Mouse (Mus musculus): Measurements from ENCODE around the gene Ccdc60. TPM values are rescaled to one million over a fixed set of nuclear protein-coding genes. Genes with fewer than 3 reads are reported as not detected.
"Not testable (repeated sequence)": the region's sequence is repeated elsewhere in the genome, so short reads cannot be mapped to it uniquely, and the experiment has no call there.

Gene Ccdc60
- total and polyA plus RNA-seq, 3 experiments = not detected

- H3K4me1 ChIP-seq (ENCODE audit: control insufficient read depth in 1 of 2, insufficient read depth in 2 of 2, low read length in 2 of 2) = no peaks in the 10 kb centered on the region
- H3K27me3 ChIP-seq (ENCODE audit: control insufficient read depth in 1 of 2, insufficient read depth in 2 of 2, low read length in 2 of 2) = no peaks in the 10 kb centered on the region
- no peaks in the 10 kb centered on the region for H3K79me2 ChIP-seq (ENCODE audit: control insufficient read depth, insufficient read depth, low read length, poor library complexity)
- no peaks in the 10 kb centered on the region for H3K9me3 ChIP-seq (replicated peaks; ENCODE audit: insufficient read depth, low read length)
- no peak overlapping the region for H3K4me3 ChIP-seq (ENCODE audit: control insufficient read depth in 1 of 2, insufficient read depth in 1 of 2, low read depth in 2 of 2, low read length in 2 of 2)
- no peak for TF ChIP-seq HCFC1 (IDR thresholded peaks at IDR 0.05; ENCODE audit: low read depth, low read length)
- TF ChIP-seq MXI1 (IDR thresholded peaks at IDR 0.05; ENCODE audit: low read depth, low read length) = no peak
- TF ChIP-seq MYB (IDR thresholded peaks at IDR 0.05; ENCODE audit: low read depth, low read length) = no peak
- TF ChIP-seq SMC3 (IDR thresholded peaks at IDR 0.05; ENCODE audit: low read depth, low read length) = no peak
- TF ChIP-seq RAD21 (IDR thresholded peaks at IDR 0.05; ENCODE audit: low read depth, low read length) = no peak
- no peak for DNase-seq (ENCODE audit: low read depth, low spot score)
- H3K27ac ChIP-seq (ENCODE audit: control insufficient read depth, low read depth, low read length) = no peak overlapping the region
- no peaks in the 10 kb centered on the region for H3K36me3 ChIP-seq (ENCODE audit: control insufficient read depth in 1 of 2, insufficient read depth in 2 of 2, low read length in 2 of 2)
- no peak overlapping the region for H3K9ac ChIP-seq (ENCODE audit: control insufficient read depth, low read depth, low read length, poor library complexity, severe bottlenecking)
Observed at GRCm38 (mm10) chr5:116305557-116305956, 16.8 kb upstream of the Ccdc60 start.

- H3K27ac ChIP-seq (ENCODE audit: control insufficient read depth, low read depth, low read length); H3K27me3 ChIP-seq (ENCODE audit: control insufficient read depth in 1 of 2, insufficient read depth in 2 of 2, low read length in 2 of 2); H3K79me2 ChIP-seq (ENCODE audit: control insufficient read depth, insufficient read depth, low read length, poor library complexity); H3K4me1 ChIP-seq (ENCODE audit: control insufficient read depth in 1 of 2, insufficient read depth in 2 of 2, low read length in 2 of 2); H3K9me3 ChIP-seq (replicated peaks; ENCODE audit: insufficient read depth, low read length); DNase-seq (ENCODE audit: low read depth, low spot score); H3K9ac ChIP-seq (ENCODE audit: control insufficient read depth, low read depth, low read length, poor library complexity, severe bottlenecking); H3K4me3 ChIP-seq (ENCODE audit: control insufficient read depth in 1 of 2, insufficient read depth in 1 of 2, low read depth in 2 of 2, low read length in 2 of 2); H3K36me3 ChIP-seq (ENCODE audit: control insufficient read depth in 1 of 2, insufficient read depth in 2 of 2, low read length in 2 of 2): not testable (repeated sequence)
Observed at GRCm38 (mm10) chr5:116305146-116305545, 16.4 kb upstream of the Ccdc60 start.

GRCm38 (mm10) chr5:116300984-116301383 lies 12.2 kb upstream of the Ccdc60 start:
- TF ChIP-seq NRF1 (IDR thresholded peaks at IDR 0.05; ENCODE audit: insufficient read depth, low read depth, low read length, poor library complexity, severe bottlenecking) (no peak), ETS1 (IDR thresholded peaks at IDR 0.05; ENCODE audit: low read depth, low read length) (no peak), JUND (IDR thresholded peaks at IDR 0.05; ENCODE audit: low read depth, low read length) (no peak), POLR2AphosphoS5 (IDR thresholded peaks at IDR 0.05; ENCODE audit: borderline replicate concordance, low read depth, low read length) (no peak), RAD21 (IDR thresholded peaks at IDR 0.05; ENCODE audit: low read depth, low read length) (no peak), SMC3 (IDR thresholded peaks at IDR 0.05; ENCODE audit: low read depth, low read length) (no peak)
- Histone ChIP-seq H3K27me3 (ENCODE audit: control insufficient read depth in 1 of 2, insufficient read depth in 2 of 2, low read length in 2 of 2) (no peaks in the 10 kb centered on the region), H3K27ac (ENCODE audit: control insufficient read depth, low read depth, low read length) (no peak overlapping the region), H3K79me2 (ENCODE audit: control insufficient read depth, insufficient read depth, low read length, poor library complexity) (no peaks in the 10 kb centered on the region), H3K36me3 (ENCODE audit: control insufficient read depth in 1 of 2, insufficient read depth in 2 of 2, low read length in 2 of 2) (no peaks in the 10 kb centered on the region), H3K4me1 (ENCODE audit: control insufficient read depth in 1 of 2, insufficient read depth in 2 of 2, low read length in 2 of 2) (no peaks in the 10 kb centered on the region), H3K4me3 (ENCODE audit: control insufficient read depth in 1 of 2, insufficient read depth in 1 of 2, low read depth in 2 of 2, low read length in 2 of 2) (no peak overlapping the region), H3K9ac (ENCODE audit: control insufficient read depth, low read depth, low read length, poor library complexity, severe bottlenecking) (no peak overlapping the region), H3K9me3 (replicated peaks; ENCODE audit: insufficient read depth, low read length) (no peaks in the 10 kb centered on the region)
- no peak for DNase-seq (ENCODE audit: low read depth, low spot score)

- no peaks in the 10 kb centered on the region for H3K4me1 ChIP-seq (ENCODE audit: control insufficient read depth in 1 of 2, insufficient read depth in 2 of 2, low read length in 2 of 2)
- no peaks in the 10 kb centered on the region for H3K79me2 ChIP-seq (ENCODE audit: control insufficient read depth, insufficient read depth, low read length, poor library complexity)
- TF ChIP-seq ELF1 (IDR thresholded peaks at IDR 0.05; ENCODE audit: low read depth, low read length) = no peak
- TF ChIP-seq MXI1 (IDR thresholded peaks at IDR 0.05; ENCODE audit: low read depth, low read length) = no peak
- TF ChIP-seq MAZ (IDR thresholded peaks at IDR 0.05; ENCODE audit: low read depth, low read length) = no peak
- no peak for TF ChIP-seq TBP (IDR thresholded peaks at IDR 0.05; ENCODE audit: low read depth, low read length)
- TF ChIP-seq POLR2AphosphoS2 (IDR thresholded peaks at IDR 0.05; ENCODE audit: low read length) = no peak
- TF ChIP-seq SIN3A (IDR thresholded peaks at IDR 0.05; ENCODE audit: low read length) = no peak
- TF ChIP-seq ZC3H11A (IDR thresholded peaks at IDR 0.05; ENCODE audit: low read depth, low read length) = no peak
- no peak for TF ChIP-seq MYC (IDR thresholded peaks at IDR 0.05; ENCODE audit: low read depth, low read length)
- H3K9ac ChIP-seq (ENCODE audit: control insufficient read depth, low read depth, low read length, poor library complexity, severe bottlenecking) = no peak overlapping the region
- H3K9me3 ChIP-seq (replicated peaks; ENCODE audit: insufficient read depth, low read length) = no peaks in the 10 kb centered on the region
- H3K36me3 ChIP-seq (ENCODE audit: control insufficient read depth in 1 of 2, insufficient read depth in 2 of 2, low read length in 2 of 2) = no peaks in the 10 kb centered on the region
- no peak overlapping the region for H3K27ac ChIP-seq (ENCODE audit: control insufficient read depth, low read depth, low read length)
- H3K27me3 ChIP-seq (ENCODE audit: control insufficient read depth in 1 of 2, insufficient read depth in 2 of 2, low read length in 2 of 2) = no peaks in the 10 kb centered on the region
- no peak overlapping the region for H3K4me3 ChIP-seq (ENCODE audit: control insufficient read depth in 1 of 2, insufficient read depth in 1 of 2, low read depth in 2 of 2, low read length in 2 of 2)
- DNase-seq (ENCODE audit: low read depth, low spot score) = no peak
Observed at GRCm38 (mm10) chr5:116293501-116293900, 4.7 kb upstream of the Ccdc60 start.

All from MEL (cell line).